Mouse (Mus musculus) fibroblast of lung, adult 2 months (primary cell): Measurements from ENCODE around the gene Smad3.

Experiments used
- DNase-seq: peaks from one replicate; pipeline ENCODE4 v3.0.0-alpha.2; 2011; ENCODE audit warnings: low read depth

Smad3 gene

DNA sequence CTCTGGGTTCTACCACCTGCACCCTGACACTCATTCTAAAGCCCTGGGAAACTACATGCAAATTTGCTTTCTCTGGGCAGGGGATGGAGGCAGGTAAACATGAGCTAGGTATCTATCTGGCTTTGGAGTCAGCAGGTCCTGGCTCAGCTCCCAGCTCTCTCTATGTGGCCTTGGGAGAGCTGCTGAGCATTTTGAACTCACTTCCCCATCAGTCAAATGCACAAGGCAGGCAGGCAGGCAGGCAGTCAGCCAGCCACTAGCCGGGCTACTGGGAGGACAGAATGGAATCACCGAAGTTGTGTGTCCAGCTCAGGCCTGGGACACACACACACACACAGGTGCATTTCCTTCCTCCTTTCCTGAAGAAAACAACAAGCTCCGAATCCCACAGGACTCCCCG lies 58.6 kb downstream of the Smad3 start:
- DNase-seq = no peak

DNA sequence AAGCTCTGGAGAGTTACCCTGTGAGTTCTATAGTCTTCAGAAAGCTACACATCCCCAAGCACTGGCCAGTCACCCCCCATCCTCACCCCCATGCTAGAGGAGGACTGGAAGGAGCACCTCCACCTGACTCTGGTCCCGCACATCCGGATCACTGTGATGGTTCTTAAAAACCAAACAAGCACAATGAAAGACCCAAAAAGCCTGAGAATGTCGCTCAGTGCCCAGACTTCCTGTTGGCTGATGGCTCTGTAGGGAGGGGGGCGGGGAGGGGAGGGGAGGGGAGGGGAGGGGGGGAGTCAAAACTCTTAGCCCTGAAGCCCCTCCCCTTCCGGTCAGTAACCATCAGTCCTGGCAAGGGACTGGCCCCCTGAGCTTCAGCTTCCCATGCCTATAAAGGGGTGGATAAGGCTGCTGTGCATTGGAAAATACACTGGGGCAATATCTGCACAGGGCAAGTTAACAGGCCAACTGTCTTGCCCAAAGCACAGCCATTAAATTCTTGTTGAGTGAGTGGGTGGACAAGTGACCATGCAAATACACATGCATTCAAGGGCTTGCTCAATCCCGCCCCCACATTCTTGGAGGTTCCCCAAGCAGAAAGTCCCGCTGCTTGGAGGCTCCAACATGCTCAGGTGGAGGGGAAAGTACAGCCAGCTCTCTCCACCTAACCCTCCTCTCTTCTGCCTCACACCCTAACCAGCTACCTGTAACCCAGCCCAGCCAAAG lies 59.3 kb downstream of the Smad3 start:
- DNase-seq = peak; percentile 75

DNA sequence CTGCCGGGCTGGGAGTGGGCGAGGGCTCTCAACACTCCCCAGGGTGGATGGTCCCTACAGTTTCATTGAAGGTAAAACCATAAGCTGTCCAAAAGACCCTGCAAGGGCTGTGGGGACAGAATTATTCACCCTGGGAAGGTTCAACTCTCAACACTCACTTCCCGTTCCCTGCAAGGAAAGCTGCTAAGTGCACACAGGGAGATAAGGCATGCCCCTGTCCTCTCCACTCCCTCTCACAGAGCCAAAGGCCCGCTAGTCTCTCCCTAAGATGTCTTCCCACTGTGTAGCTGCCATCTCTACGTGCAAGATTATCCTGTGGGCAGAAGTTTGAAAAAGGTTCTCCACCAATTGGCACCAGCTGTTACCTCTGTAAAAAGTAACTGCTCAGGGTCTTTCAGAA lies 60.2 kb downstream of the Smad3 start:
- DNase-seq = no peak

DNA sequence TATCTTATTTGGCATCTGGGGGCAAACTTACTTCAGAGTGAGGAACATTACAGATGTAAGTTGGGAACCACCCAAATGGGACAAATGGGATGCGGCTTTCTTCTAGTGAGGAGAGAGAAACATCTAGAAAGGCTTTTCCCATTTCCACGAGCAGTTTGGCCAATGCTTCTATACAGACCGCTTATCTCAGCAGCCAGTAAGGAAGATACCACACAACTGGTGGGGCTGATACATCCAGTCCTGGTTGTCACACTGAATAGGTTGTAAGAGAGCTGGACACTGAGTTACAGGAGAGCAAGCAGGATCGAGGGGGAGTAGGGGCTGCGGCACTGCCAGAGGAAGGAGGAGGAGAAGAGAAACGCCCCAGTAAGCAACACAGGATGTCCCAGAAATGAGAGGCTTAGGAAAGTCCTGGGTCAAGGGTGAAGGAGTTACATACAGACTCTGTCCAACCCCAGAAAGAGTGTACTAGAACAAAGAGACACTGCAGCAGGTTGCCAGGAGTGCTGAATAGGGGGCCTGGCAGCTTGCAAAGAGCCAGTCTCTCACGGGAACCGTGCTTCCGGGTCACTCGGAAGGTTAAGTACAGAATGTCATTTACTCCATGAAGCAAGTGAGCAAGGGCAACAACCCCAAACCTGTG lies 61.2 kb downstream of the Smad3 start:
- no peak for DNase-seq

DNA sequence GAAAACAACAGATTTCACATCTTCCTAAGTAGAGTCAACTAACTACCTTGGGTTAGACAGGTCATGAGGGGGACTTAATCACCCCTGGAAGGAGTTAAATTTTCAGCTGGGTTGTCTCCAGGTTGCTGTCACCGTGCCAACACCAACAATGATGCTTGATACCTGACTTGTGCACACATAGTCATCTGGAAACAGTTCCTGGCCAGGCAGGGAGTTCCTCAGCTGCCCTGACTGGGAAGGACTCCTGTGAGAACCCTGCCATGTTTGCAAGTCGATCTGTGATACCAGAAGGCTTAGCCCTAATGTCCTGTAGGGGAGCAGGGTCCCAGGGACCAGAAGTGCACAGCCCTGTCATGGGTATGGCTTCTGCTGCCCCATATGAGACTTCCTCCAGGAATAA lies 65.8 kb downstream of the Smad3 start:
- DNase-seq = no peak

DNA sequence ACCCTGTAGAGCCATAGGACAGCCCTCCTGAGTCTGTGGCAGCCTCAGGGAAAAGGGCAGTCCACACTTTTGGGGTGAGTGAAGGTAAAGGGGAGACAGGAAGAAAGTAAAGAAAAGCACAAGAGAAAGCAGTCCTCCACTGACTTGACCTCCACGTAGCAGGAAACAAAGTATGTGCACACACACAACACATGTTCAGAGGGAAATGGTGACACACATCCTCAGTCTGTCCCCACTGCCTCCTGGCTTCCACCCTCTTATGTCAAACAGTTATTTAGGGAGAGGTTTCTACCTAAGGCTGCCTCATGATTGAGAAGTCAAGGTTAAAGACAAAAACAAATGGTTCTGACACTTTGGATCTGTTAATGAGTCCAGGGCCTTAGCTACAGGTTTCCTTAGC lies 67.3 kb downstream of the Smad3 start:
- no peak for DNase-seq

DNA sequence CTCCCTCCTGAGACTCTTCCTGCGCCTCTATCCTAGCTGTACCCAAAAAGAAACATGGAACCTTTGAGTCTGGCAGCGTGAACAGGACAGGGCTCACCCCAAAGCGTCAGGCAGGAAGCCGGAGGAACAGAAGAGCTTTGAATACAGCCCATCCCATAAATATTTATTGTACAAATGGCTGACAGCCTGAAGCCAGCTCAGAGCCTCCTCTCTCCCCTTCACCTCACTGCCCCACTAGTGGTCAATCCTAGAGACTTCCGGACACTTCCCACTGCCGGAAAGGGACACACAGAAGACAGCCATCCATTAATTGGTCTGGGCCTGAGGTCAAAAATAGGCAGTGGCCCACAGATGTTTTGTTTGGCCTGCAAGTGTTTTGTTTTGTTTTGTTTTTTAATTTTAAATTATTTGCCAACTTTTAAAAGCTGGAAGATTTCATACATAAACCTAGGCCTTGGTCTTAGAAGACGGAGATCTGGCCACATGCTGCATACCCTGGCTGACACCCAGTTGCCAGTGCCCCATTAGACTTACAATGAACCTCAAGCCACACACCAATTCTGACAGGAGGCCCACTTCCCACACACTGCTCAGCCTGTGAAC lies 70.3 kb downstream of the Smad3 start:
- no peak for DNase-seq

DNA sequence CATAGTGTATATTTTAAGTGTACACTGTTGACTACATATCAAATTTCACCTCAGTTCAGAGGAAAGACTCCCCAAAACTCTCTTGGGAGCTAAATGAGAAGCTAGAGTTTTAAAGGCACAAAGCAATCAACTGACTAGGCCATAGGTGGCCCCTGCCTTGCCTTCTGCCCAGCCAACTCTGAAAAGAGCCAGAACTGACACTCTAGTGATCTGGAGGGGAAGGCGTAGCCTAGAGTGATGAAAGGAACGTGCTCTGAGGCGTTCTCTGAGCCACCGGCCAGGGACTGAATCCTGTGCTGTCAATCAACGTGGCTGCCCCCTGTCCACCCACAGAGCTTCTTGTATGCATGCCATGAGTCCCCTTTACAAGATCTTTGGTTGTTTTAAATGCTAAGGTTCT lies 72.4 kb downstream of the Smad3 start:
- DNase-seq = no peak

DNA sequence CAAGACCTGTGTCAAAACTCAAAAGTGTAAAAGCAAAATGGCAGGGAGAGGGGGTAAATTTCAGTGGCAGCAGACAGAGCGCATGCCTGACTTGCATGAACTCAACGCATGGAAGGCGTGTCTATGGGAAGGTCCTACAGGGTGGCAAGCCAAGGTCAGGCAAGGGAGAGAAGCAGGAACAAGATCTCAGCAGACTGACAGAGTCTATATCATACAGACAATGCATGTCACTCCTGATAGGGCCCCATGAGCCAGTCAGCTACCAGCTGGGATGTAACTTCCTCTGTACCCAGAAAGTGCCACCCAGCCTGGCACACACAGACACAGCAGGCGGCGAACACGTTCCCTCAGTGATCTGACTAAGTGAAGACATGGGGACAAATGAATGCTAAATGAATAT lies 73.5 kb downstream of the Smad3 start:
- no peak for DNase-seq

DNA sequence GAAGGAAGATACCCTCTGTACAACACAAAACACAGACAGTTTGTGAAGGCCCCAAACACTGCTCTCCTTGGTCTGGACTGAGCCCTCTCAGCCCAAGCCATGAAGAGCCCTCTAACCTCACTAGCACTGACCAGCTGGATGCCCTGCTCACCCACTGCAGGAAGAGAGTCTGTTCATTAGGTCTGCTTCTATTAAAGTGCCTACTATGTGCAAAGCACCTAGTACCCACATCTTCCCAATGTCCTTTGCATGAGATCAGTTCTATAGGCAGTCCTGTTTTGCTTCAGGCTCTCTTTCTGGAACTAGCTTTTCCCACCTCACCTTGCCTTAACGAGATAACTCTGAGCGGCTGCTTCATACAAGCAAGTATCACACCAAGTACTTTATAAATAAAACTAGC lies 74.9 kb downstream of the Smad3 start:
- DNase-seq = no peak

DNA sequence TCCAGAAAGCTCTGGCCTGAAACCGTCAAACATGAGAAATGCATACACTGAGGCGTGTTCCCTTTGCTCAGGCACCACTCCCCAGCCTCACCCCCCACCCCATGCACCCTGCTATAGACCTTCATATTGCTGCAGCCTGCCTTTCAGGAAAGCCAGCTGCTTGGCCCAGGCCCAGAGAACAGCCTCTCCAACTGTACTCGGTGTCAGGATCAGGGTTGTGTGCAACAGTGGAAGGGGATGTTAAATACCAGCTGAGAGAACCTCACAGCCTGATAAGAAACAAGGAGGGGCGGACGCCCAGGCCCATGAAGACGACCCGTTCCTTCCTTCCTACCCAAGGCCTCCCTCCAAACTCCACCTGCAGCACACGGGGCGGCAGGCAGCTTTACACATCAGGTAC lies 75.5 kb downstream of the Smad3 start:
- DNase-seq = no peak

DNA sequence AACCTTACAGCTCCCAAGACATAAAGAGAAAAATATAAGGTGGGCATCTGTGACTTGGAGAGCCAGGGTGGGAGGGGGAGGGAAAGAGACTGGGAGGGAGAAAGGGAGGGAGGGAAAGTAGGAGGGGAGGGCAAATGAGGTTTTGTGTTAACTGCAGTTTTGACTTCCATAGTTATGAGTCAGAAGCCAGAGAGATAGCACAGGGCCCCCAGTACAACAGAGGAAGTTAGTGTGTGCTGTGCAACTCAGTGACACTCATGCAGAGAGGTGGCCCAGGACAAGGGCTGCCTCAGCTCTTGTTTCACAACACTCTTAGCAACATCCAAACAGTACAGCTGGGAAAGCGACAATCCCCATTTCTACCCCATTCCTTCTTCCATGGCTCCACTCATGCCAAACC lies 79.7 kb downstream of the Smad3 start:
- DNase-seq = no peak

DNA sequence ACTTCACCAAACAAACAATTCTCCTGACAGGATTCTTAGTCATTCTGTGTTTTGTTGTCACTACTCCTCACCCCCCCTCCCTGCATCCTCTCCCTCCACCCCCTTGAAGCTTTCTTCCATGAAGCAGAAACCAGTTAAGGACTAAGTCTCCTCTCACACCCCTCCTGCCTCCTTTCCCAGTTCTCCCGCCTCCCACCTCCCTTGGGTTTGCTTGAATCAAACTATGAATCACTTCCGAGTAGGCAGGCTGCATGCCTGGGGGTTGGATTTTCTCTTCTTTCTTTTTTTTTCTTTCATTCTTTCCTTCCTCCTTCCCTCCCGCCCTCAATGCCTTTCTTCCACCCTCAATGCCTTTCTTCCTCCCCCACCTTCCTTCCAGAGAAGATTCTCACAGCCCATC lies 80.2 kb downstream of the Smad3 start:
- DNase-seq = peak; percentile 80

DNA sequence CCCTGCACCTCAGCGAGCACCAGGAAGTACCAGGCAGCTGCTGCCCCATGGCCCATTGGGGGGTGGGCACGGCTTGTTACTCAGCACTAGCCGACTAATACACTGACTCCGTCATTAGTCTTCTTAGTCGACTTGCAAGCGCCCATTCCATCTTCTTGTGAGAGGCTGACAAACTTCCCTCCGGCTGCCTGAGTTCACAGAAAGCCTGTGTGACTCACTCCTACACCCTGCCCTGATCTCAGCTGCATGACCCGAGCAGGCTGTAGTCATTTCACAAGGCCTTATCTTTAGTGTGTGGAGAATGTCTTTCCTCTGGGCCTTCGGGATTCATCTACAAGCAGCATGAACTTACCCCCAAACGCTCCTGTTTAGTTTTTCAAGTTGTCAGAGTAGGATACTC lies 83.2 kb downstream of the Smad3 start:
- DNase-seq = no peak

DNA sequence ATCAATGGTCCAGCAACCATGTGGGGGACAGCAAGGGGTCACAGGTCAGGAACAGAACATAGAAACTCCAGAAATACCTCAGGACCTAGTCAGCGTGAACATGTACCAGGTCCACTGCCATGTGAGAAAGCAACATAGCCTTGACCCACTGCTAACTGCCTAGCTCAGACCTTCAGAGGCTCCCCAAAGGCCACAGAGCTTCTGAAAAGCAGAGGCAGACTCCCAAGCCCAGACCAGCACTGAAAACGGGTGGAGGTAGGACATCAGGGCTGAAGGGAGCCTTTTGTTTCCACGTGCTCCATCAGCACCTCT lies 84.3 kb downstream of the Smad3 start:
- DNase-seq = no peak

DNA sequence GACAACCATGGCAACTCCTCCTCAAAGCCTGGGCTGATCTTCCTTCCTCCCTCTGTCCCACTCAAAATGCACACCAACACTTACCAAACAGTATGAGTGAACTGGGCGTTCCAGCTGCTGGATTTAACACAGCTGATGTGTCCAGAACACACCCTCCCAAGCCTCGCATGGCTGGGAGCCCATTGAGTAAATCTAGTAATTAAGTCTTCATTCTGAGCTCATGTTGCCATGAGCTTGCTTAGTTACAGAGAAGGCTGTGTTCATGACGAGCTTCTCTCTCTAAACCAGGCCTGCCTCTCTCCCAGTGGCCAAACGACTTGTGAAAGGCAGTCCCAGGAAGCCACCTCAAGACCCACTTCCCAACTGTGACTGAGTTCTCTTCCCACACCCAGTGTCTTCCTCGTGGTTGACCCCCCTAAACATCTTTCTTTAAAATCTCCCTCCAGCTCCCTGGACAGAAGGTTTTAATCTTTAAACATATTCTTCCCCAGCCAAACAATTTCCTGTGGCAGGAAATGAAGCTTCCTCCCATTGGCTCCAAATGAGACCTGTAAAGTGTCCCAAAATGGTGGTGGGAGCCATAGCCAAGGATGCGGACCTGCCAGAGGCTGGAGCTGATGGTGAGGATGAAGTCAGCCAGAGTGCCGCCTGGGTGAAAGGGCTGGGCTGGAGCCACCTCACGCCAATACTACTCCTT lies 84.8 kb downstream of the Smad3 start:
- no peak for DNase-seq

DNA sequence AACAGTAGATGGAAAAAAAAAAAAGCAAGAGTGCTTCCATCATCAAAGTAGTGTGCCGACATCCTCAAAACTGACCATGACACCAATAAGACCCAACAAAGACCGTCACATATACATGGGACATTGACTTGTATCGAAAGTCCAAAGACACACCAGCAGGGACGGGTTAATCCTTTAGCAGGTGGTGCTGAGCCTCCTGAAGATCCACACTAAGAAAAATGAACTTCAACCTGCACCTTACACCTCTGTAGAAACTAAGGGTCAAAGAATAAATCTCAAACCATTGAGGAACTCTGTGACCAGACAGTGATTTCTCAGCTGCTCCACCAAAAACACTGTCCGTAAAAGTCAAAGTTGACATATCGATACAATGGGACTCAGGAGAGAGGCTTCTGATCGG lies 88.0 kb downstream of the Smad3 start:
- no peak for DNase-seq

DNA sequence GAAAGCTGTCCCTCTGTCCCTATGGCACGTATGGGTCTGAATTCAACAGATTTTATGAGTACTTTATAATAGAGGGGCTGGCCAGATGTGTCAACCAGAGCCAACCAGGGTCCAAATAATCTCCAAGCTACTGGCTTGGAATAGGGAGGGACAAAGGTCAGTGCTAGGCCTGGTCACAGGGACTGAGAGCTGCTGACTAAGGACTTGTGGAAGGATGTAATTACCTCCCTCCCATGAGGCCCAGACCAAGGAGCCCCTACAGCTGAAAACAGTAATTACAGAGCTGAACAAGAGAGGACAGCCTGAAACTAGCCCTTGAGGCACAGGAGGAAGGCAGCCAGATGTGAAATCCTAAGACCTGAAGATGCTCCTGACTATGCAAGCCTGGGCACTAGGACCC lies 89.2 kb downstream of the Smad3 start:
- DNase-seq = no peak

DNA sequence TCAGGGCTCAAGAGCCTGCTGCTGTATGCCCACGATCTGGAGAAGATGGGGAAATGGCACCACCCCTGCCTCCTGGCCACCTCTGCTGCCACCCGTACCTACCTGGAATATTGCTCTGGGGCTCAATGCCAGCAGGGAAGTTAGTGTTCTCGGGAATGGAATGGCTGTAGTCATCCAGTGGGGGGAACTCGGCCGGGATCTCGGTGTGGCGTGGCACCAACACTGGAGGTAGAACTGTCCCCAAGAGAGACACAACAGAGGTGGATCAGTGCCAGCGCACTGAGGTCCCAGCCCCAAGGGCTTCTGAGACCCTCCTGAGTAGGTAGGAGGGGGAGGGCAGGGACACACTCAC lies 90.4 kb downstream of the Smad3 start:
- no peak for DNase-seq

DNA sequence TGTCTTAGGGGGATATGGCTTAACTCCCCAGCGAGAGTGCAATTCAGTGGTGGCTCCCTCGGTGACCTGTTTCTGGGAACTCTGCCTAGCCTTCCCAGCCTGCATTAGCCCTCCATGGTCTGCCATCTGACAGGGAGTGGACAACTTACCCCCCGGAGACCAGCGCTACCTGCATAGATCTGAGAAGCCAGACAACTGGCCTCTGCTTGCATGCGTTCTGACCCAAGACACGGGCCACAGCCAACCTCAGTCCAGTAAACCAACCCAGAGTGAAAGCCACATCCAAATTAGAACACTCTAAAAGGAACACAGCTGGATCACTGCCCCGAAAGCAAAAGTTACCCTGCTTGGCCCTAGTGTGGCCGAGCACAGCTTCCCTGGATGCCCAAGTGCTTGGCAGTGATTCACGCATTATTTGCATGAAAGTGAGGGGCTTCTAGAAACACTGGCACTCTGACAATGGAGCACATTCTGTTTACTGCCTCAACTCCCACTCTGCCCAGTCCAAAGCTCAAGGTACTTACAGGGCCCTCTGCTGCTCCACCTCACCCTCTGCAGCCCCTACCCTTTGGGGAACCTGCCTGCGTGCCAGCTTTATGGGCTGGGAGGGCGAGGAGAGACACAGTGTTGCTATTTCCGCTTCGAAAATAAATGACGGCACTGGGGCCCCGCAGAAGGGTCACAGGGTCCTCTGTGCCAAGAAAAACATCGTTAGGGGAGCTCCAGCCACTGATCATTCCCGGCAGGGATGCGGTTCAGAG lies 91.0 kb downstream of the Smad3 start:
- peak; percentile 61 for DNase-seq

DNA sequence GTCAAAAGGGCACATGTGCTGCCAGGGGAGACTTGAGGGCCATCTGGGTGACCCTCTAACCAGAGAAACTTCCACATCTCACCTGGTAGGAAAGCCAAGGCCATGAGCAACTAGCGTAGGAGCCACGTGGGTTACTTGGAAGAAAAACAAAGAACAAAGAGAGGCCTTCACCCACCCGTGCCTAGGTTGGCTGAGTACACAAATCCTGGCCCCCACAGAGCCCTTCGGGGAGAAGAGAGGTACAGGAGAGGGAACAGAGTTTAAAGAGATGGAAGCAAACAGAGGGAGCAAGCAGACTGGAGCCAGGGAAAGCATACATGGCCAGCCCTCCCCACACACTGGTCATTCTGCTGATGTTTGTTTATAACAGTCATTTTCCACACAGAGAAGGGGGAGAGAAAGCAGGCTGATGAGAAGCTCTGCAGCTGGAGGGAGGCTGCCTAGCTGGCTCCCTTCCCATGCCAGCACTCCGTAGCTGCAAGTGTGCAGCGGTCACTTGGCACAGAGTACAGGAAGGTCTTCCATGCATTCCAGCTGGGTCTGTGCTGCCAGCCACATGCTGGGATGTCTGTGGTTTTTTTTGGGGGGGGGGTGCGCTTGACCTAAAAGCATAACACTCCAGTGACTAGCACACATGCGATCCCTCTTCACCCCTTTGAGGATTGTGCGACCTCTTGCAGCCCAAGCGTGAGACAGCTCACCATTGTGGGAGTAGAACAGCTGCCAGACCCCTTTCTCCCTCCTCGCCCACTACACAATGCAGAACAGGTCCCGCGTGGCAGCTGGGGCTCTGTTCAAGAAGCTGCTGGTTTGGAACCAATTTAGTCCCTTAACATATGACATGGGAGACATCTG lies 92.8 kb downstream of the Smad3 start:
- DNase-seq = no peak

DNA sequence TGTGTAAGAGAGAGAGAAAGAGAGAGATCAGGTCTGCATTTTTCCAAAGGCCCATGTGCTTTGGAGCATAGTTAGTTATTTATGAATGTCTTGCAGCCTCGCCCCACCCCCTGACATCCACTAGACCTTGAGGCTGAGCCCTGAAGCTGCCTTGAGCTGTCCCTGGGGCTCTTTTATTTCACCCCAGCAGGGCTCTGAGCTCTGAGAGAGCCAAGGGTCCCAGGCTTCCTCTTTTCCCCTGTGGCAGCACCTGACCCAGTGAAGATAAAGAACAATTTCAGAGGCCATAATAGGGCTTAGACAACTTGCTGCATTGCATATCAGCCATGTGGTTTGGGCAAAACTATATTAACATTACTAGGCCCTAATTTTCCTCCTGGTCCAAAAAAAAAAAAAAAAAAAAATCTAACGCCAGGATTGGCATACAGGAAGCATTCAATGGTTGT lies 93.5 kb downstream of the Smad3 start:
- no peak for DNase-seq
